Mouse (Mus musculus) cerebellum, adult 2 months (tissue): Measurements from ENCODE around the gene Srsf2.

Experiments used
- CTCF ChIP-seq: fragments of 200-500 bp; IDR thresholded peaks from 2 replicates; pipeline ENCODE4 v1.5.1; 2011; ENCODE audit warnings: low read depth, mild to moderate bottlenecking, control low read depth, low read length, moderate library complexity, borderline replicate concordance; ENCODE audit not compliant: insufficient read depth
- POLR2A ChIP-seq: fragments of 200-500 bp; IDR thresholded peaks from 2 replicates; pipeline ENCODE4 v1.6.1; 2011; ENCODE audit warnings: low read length, control low read depth, borderline replicate concordance; ENCODE audit not compliant: insufficient read depth

DNA sequence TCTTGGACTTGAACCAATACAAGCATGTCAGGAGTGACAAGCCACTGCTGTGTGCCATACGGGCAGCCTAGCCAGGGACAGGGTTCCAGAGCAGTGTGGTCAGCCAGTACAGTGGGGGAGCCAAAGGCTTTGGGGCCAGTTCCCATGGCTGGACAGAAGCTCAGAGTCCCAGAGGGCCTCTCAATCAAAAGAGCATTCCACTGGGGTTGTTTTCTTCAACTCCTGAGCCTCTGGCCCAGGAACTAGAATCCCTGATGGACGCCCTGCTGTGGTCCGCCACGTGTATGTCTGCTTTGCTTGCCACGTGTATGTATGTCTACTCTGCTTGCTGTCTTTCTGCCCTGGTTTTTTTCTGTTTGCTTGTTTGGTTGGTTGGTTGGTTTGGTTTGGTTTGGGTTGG, 51.8 kb downstream of the Srsf2 start:
- TF ChIP-seq POLR2A (no peak), CTCF (no peak)
